Comparison of ENCODE assay signal across 18 mouse cellular contexts in the genomic region with DNA sequence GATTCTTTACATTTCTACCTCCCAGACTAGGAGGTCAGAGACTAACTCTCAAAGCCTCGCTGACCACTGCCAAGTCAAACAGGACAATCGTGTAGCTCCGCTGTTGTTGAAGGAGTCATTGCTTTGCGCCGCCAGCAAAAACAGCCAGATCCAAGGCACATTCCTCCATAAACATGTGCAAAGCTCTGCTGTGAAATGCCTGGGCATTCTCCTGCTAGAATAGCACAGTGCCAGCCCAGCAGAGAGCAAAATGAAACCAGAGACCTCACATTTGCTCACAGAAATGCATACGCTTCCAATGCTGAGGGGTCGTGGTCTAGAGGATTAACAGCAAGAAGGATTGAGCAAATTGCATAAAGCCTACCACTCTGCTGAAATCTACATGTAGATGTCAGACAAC.
"Had no signal": no experiment of that assay in that cellular context is flagged by ENCODE, and none has a peak within 500 bp of the region (broad histone marks: within the 10 kb centered on the region; RNA-seq: fewer than 3 reads in every experiment).

No protein-coding gene starts in this region.

- H3K27me3 ChIP-seq: liver, embryonic 13.5 days; neural tube, embryonic 12.5 days; neural tube, embryonic 15.5 days had no signal

- H3K36me3 ChIP-seq: liver, embryonic 13.5 days; neural tube, embryonic 12.5 days; neural tube, embryonic 15.5 days had no signal

- H3K4me3 ChIP-seq: liver, embryonic 13.5 days; neural tube, embryonic 12.5 days; neural tube, embryonic 15.5 days had no signal

- H3K4me2 ChIP-seq: liver, embryonic 13.5 days; neural tube, embryonic 12.5 days; neural tube, embryonic 15.5 days had no signal

- H3K9ac ChIP-seq: liver, embryonic 13.5 days; neural tube, embryonic 12.5 days; neural tube, embryonic 15.5 days had no signal

- H3K27ac ChIP-seq: liver, embryonic 13.5 days; macrophage; neural tube, embryonic 12.5 days; neural tube, embryonic 15.5 days; stomach, postnatal 0 days had no signal

- H3K4me1 ChIP-seq: liver, embryonic 13.5 days; neural tube, embryonic 12.5 days; neural tube, embryonic 15.5 days had no signal

- H3K9me3 ChIP-seq: liver, embryonic 13.5 days; neural tube, embryonic 12.5 days; neural tube, embryonic 15.5 days had no signal

- DNase-seq: kidney, adult 11 months; kidney, adult 8-10 months; kidney, postnatal 14 days; left cerebral cortex, postnatal 4 days; liver, embryonic 13.5 days; lung, adult 2 months; lung, postnatal 14 days; midbrain, embryonic 14.5 days; right cerebral cortex, adult 18-20 months; right cerebral cortex, postnatal 14 days; right cerebral cortex, postnatal 4 days; thymus, adult 2 months; thymus, postnatal 14 days; thymus, postnatal 4 days had no signal
